Mouse (Mus musculus) midbrain, embryonic 16.5 days (tissue): ENCODE measurements at regions not wholly inside any gene's neighbourhood (a gene's known extent, or its start where the extent isn't known, plus 50 kb on each side); places are given as distances from the start of the nearest gene placed in this dataset.
A peak's percentile ranks its signal among the peaks of the same experiment; 100 is the strongest.

Source experiments
- ATAC-seq: fragments of 200-750 bp; cut with Nextera tagmentation; 2 replicates; pipeline ENCODE4 v1.8.0; 2017; ENCODE audit warnings: moderate TSS enrichment
- H3K27ac ChIP-seq: fragments of 300-500 bp; sonication (generic); 2 replicates; pipeline ENCODE4 v1.5.1; 2014; ENCODE audit warnings: mild to moderate bottlenecking, low read length, mixed read lengths
- H3K27me3 ChIP-seq: fragments of 300-500 bp; sonication (generic); 2 replicates; pipeline ENCODE4 v1.6.1; 2014; ENCODE audit warnings: low read depth, low read length, mixed read lengths; ENCODE audit not compliant: control insufficient read depth, insufficient read depth
- H3K36me3 ChIP-seq: fragments of 300-500 bp; sonication (generic); 2 replicates; pipeline ENCODE4 v1.6.1; 2014; ENCODE audit warnings: mild to moderate bottlenecking, low read length, moderate library complexity, mixed read lengths; ENCODE audit not compliant: control insufficient read depth, insufficient read depth
- H3K4me1 ChIP-seq: fragments of 300-500 bp; sonication (generic); 2 replicates; pipeline ENCODE4 v1.6.1; 2014; ENCODE audit warnings: mild to moderate bottlenecking, low read length, mixed read lengths; ENCODE audit not compliant: control insufficient read depth, insufficient read depth
- H3K4me2 ChIP-seq: fragments of 300-500 bp; sonication (generic); 2 replicates; pipeline ENCODE4 v1.6.1; 2014; ENCODE audit warnings: mild to moderate bottlenecking, low read length, mixed read lengths
- H3K4me3 ChIP-seq: fragments of 300-500 bp; sonication (generic); 2 replicates; pipeline ENCODE4 v1.5.1; 2014; ENCODE audit warnings: low read depth, mild to moderate bottlenecking, low read length, moderate library complexity, mixed read lengths
- H3K9ac ChIP-seq: fragments of 300-500 bp; sonication (generic); 2 replicates; pipeline ENCODE4 v1.6.1; 2014; ENCODE audit warnings: low read depth, low read length, mixed read lengths
- H3K9me3 ChIP-seq: fragments of 300-500 bp; sonication (generic); replicated peaks from 2 replicates; pipeline ENCODE4 v1.6.1; 2014; ENCODE audit warnings: mild to moderate bottlenecking, low read length, mixed read lengths; ENCODE audit not compliant: control insufficient read depth, poor library complexity, severe bottlenecking
- WGBS: fragments of 180-500 bp; shearing (Covaris S2); extraction: QIAGEN DNeasy Blood & Tissue Kit; methylation state at CpG from one replicate; pipeline ENCODE4 v1.1.7; 2014; 5-methylcytosine and 5-hydroxymethylcytosine counted together

- no peak overlapping the region for H3K4me2 ChIP-seq
- peak; percentile 79 for ATAC-seq
- WGBS = 69% methylated on average over 1 of the region's 1 CpGs
- H3K27me3 ChIP-seq = no peaks in the 10 kb centered on the region
- no peak overlapping the region for H3K9ac ChIP-seq
- H3K4me3 ChIP-seq = no peak overlapping the region
- H3K27ac ChIP-seq = no peak overlapping the region
- no peaks in the 10 kb centered on the region for H3K4me1 ChIP-seq
- H3K36me3 ChIP-seq = no peaks in the 10 kb centered on the region
- no peaks in the 10 kb centered on the region for H3K9me3 ChIP-seq
Measured at GRCm38 (mm10) chr7:55332028-55332427, 435.9 kb upstream of the Siglech start.

- no peaks in the 10 kb centered on the region for H3K9me3 ChIP-seq
- no peaks in the 10 kb centered on the region for H3K36me3 ChIP-seq
- no peak overlapping the region for H3K4me2 ChIP-seq
- H3K4me3 ChIP-seq = no peak overlapping the region
- H3K4me1 ChIP-seq = no peaks in the 10 kb centered on the region
- H3K27ac ChIP-seq = no peak overlapping the region
- H3K9ac ChIP-seq = no peak overlapping the region
- no peaks in the 10 kb centered on the region for H3K27me3 ChIP-seq
- ATAC-seq = no peak
Measured at GRCm38 (mm10) chr7:55339879-55340278, 428.1 kb upstream of the Siglech start.
